Mouse (Mus musculus): ENCODE results near the gene Dcun1d4.
"Not testable (repeated sequence)": the region's sequence is repeated elsewhere in the genome, so short reads cannot be mapped to it uniquely, and the experiment has no call there.

Dcun1d4 gene

GRCm38 (mm10) chr5:73544111-73544753 lies 63.4 kb downstream of the Dcun1d4 start:
- in situ Hi-C loops (cut with MboI; ENCODE audit: low sequenced_read_pairs), result no loop called here

GRCm38 (mm10) chr5:73545641-73546040 lies 64.8 kb downstream of the Dcun1d4 start:
- in situ Hi-C loops (cut with MboI; ENCODE audit: low sequenced_read_pairs), result no loop called here

GRCm38 (mm10) chr5:73547252-73547651 lies 66.5 kb downstream of the Dcun1d4 start:
- in situ Hi-C loops (cut with MboI; ENCODE audit: low sequenced_read_pairs), result no loop called here

GRCm38 (mm10) chr5:73548237-73548636 lies 67.4 kb downstream of the Dcun1d4 start:
- in situ Hi-C loops (cut with MboI; ENCODE audit: low sequenced_read_pairs), result no loop called here

- in situ Hi-C loops (cut with MboI; ENCODE audit: low sequenced_read_pairs), result no loop called here
Measured at GRCm38 (mm10) chr5:73548838-73549237, 68.0 kb downstream of the Dcun1d4 start.

GRCm38 (mm10) chr5:73551836-73552235 lies 71.0 kb downstream of the Dcun1d4 start:
- in situ Hi-C loops (cut with MboI; ENCODE audit: low sequenced_read_pairs), result no loop called here

- in situ Hi-C loops (cut with MboI; ENCODE audit: low sequenced_read_pairs), result no loop called here
Measured at GRCm38 (mm10) chr5:73553903-73554302, 73.1 kb downstream of the Dcun1d4 start.

- in situ Hi-C loops (cut with MboI; ENCODE audit: low sequenced_read_pairs), result no loop called here
Measured at GRCm38 (mm10) chr5:73555096-73555852, 74.5 kb downstream of the Dcun1d4 start.

GRCm38 (mm10) chr5:73556733-73557425 lies 76.1 kb downstream of the Dcun1d4 start:
- in situ Hi-C loops (cut with MboI; ENCODE audit: low sequenced_read_pairs), result no loop called here

GRCm38 (mm10) chr5:73558756-73559155 lies 78.0 kb downstream of the Dcun1d4 start:
- in situ Hi-C loops (cut with MboI; ENCODE audit: low sequenced_read_pairs), result no loop called here

GRCm38 (mm10) chr5:73564038-73564437 lies 83.2 kb downstream of the Dcun1d4 start:
- in situ Hi-C loops (cut with MboI; ENCODE audit: low sequenced_read_pairs), result no loop called here

GRCm38 (mm10) chr5:73566119-73566518 lies 85.3 kb downstream of the Dcun1d4 start:
- in situ Hi-C loops (cut with MboI; ENCODE audit: low sequenced_read_pairs), result no loop called here

- in situ Hi-C loops (cut with MboI; ENCODE audit: low sequenced_read_pairs), result no loop called here
Measured at GRCm38 (mm10) chr5:73566892-73567291, 86.1 kb downstream of the Dcun1d4 start.

GRCm38 (mm10) chr5:73569181-73569580 lies 88.4 kb downstream of the Dcun1d4 start:
- in situ Hi-C loops (cut with MboI; ENCODE audit: low sequenced_read_pairs), result no loop called here

GRCm38 (mm10) chr5:73571395-73572156 lies 90.8 kb downstream of the Dcun1d4 start:
- in situ Hi-C loops (cut with MboI; ENCODE audit: low sequenced_read_pairs), result no loop called here

GRCm38 (mm10) chr5:73572846-73573245 lies 92.0 kb downstream of the Dcun1d4 start:
- in situ Hi-C loops (cut with MboI; ENCODE audit: low sequenced_read_pairs), result no loop called here

- in situ Hi-C loops (cut with MboI; ENCODE audit: low sequenced_read_pairs), result no loop called here
Measured at GRCm38 (mm10) chr5:73573789-73574188, 93.0 kb downstream of the Dcun1d4 start.

- in situ Hi-C loops (cut with MboI; ENCODE audit: low sequenced_read_pairs), result no loop called here
Measured at GRCm38 (mm10) chr5:73574616-73575015, 93.8 kb downstream of the Dcun1d4 start.

GRCm38 (mm10) chr5:73576708-73577107 lies 95.9 kb downstream of the Dcun1d4 start:
- in situ Hi-C loops (cut with MboI; ENCODE audit: low sequenced_read_pairs), result no loop called here

GRCm38 (mm10) chr5:73578131-73578530 lies 97.3 kb downstream of the Dcun1d4 start:
- in situ Hi-C loops (cut with MboI; ENCODE audit: low sequenced_read_pairs), result no loop called here

- in situ Hi-C loops (cut with MboI; ENCODE audit: low sequenced_read_pairs), result not testable (repeated sequence)
Measured at GRCm38 (mm10) chr5:73584011-73584410, 103.2 kb downstream of the Dcun1d4 start.
